Comparison of ENCODE assay signal across 16 mouse cellular contexts in genomic region chr6:27753290-27753829, GRCm38 (mm10).
"Had no signal": no experiment of that assay in that cellular context is flagged by ENCODE, and none has a peak within 500 bp of the region (broad histone marks: within the 10 kb centered on the region; RNA-seq: fewer than 3 reads in every experiment).

No protein-coding gene starts in this region.

- H3K4me1 ChIP-seq: neural tube, embryonic 13.5 days; neural tube, embryonic 15.5 days; stomach, embryonic 15.5 days had no signal

- DNase-seq: retina, postnatal 1 day; right cerebral cortex, adult 18-20 months; right cerebral cortex, postnatal 14 days; right cerebral cortex, postnatal 25 days; right cerebral cortex, postnatal 4 days; spleen, adult 18-20 months; thymus, adult 18-20 months; thymus, adult 2 months; thymus, postnatal 14 days; thymus, postnatal 25 days; thymus, postnatal 36 days; thymus, postnatal 4 days had no signal

- H3K27me3 ChIP-seq: neural tube, embryonic 13.5 days; neural tube, embryonic 15.5 days; stomach, embryonic 15.5 days had no signal

- H3K4me3 ChIP-seq: neural tube, embryonic 13.5 days; neural tube, embryonic 15.5 days; stomach, embryonic 15.5 days had no signal

- H3K4me2 ChIP-seq: neural tube, embryonic 13.5 days; neural tube, embryonic 15.5 days; stomach, embryonic 15.5 days had no signal

- H3K36me3 ChIP-seq: neural tube, embryonic 13.5 days; neural tube, embryonic 15.5 days; stomach, embryonic 15.5 days had no signal

- H3K9me3 ChIP-seq: neural tube, embryonic 13.5 days; neural tube, embryonic 15.5 days; stomach, embryonic 15.5 days had no signal

- H3K9ac ChIP-seq: neural tube, embryonic 13.5 days; neural tube, embryonic 15.5 days; stomach, embryonic 15.5 days had no signal

- H3K27ac ChIP-seq: neural tube, embryonic 13.5 days; neural tube, embryonic 15.5 days; stomach, embryonic 15.5 days; stomach, postnatal 0 days had no signal
